Mouse (Mus musculus): Measurements from ENCODE around the gene Axl. TPM values are rescaled to one million over a fixed set of nuclear protein-coding genes. Genes with fewer than 3 reads are reported as not detected.
"Not testable (repeated sequence)": the region's sequence is repeated elsewhere in the genome, so short reads cannot be mapped to it uniquely, and the experiment has no call there.

The Axl gene
- polyA plus RNA-seq, 1 experiment from 2014 or later: 103 TPM

DNA sequence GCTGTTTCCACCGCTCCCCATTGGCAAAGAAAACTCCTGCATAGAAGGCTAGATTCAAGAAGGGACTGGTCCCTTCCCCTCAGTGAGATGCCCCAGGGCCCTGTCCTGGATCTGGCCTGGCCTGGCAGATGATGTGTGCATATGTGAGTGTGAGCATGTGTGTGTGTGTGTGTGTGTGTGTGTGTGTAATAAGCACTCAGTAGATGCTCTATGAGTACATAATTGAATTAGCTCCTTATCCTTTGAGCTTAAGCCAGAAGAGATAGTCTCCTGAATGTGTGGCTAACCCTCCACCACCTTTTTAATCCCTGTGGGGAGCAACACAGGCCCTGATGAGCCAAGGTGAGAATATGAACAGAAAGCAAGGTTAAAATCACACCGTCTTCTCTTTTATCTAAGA is 23.2 kb upstream of the Axl start:
- H3K4me1 ChIP-seq: peaks cover 14% of the 10 kb centered on the region
- H3K36me3 ChIP-seq: no peaks in the 10 kb centered on the region
- ATAC-seq (ENCODE audit: low FRiP score, low read depth): no peak
- no peak overlapping the region for H3K27ac ChIP-seq
- WGBS: 73% methylated on average over 2 of the region's 2 CpGs
- H3K4me3 ChIP-seq: no peak overlapping the region
- H3K27me3 ChIP-seq: peaks cover 24% of the 10 kb centered on the region
- H3K9ac ChIP-seq: no peak overlapping the region
- no peaks in the 10 kb centered on the region for H3K9me3 ChIP-seq
- H3K4me2 ChIP-seq (replicated peaks): no peak overlapping the region

DNA sequence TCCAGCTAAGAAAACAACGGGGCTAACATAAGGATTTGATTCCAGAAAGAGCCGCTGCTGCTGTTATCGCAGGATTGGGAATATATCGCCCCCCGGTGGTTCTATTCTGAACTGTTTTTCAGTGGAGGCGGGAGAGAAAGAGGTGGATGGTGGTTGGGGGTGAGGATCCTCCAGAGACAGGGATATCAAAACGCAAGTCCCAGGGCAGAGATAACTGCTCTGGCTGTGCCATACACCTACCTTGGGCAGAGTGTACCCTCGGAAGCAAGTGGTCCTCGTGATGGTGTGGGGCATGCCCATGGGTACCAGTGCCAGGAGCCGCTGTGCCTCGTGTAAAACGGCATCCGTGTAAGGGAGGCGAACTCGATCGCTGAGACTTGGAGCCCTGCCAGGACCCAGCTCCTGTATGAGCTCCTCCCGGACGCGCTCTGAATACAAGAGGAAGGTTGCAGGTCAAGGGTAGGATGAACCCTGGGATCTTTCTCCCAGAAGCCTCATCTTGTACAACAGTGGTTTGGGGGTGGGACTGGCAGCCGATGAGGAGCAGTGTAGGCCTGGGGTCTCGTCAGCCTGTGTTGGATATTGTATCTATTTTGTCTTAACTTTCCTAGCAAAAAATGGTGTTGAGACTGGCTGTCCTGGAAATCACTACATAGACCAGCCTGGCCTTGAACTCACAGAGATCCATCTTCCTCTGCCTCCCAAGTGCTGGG is 17.3 kb upstream of the Axl start:
- WGBS: 24% methylated on average over 21 of the region's 21 CpGs

GRCm38 (mm10) chr7:25804792-25805191 is 16.3 kb upstream of the Axl start:
- no peak overlapping the region for H3K27ac ChIP-seq
- no peak overlapping the region for H3K9ac ChIP-seq
- WGBS: 77% methylated on average over 4 of the region's 4 CpGs
- no peak for ATAC-seq (ENCODE audit: low FRiP score, low read depth)
- H3K36me3 ChIP-seq: no peaks in the 10 kb centered on the region
- H3K4me1 ChIP-seq: peaks cover 25% of the 10 kb centered on the region
- no peak overlapping the region for H3K4me3 ChIP-seq
- H3K27me3 ChIP-seq: no peaks in the 10 kb centered on the region
- H3K9me3 ChIP-seq: no peaks in the 10 kb centered on the region
- no peak overlapping the region for H3K4me2 ChIP-seq (replicated peaks)

More for the DNA sequence above, 17.3 kb upstream of the Axl start:
- Histone ChIP-seq H3K27ac (no peak overlapping the region), H3K4me1 (peaks cover 25% of the 10 kb centered on the region), H3K4me2 (replicated peaks) (peak overlapping the region; percentile 53), H3K4me3 (peak overlapping the region; percentile 26), H3K36me3 (no peaks in the 10 kb centered on the region), H3K9me3 (no peaks in the 10 kb centered on the region), H3K27me3 (no peaks in the 10 kb centered on the region), H3K9ac (peak overlapping the region; percentile 39; the same call in 1 of the 2 replicates)
- ATAC-seq (ENCODE audit: low FRiP score, low read depth): peak; percentile 21; the same call in 1 of the 2 replicates

- no peak overlapping the region for H3K4me3 ChIP-seq
- no peaks in the 10 kb centered on the region for H3K36me3 ChIP-seq
- no peaks in the 10 kb centered on the region for H3K27me3 ChIP-seq
- WGBS: 70% methylated on average over 13 of the region's 13 CpGs
- no peak overlapping the region for H3K9ac ChIP-seq
- H3K9me3 ChIP-seq: no peaks in the 10 kb centered on the region
- H3K27ac ChIP-seq: peak overlapping the region; percentile 79; the same call in 1 of the 2 replicates
- ATAC-seq (ENCODE audit: low FRiP score, low read depth): no peak
- no peak overlapping the region for H3K4me2 ChIP-seq (replicated peaks)
- peaks cover 25% of the 10 kb centered on the region for H3K4me1 ChIP-seq
Observed at GRCm38 (mm10) chr7:25803460-25803859, 15.0 kb upstream of the Axl start.

DNA sequence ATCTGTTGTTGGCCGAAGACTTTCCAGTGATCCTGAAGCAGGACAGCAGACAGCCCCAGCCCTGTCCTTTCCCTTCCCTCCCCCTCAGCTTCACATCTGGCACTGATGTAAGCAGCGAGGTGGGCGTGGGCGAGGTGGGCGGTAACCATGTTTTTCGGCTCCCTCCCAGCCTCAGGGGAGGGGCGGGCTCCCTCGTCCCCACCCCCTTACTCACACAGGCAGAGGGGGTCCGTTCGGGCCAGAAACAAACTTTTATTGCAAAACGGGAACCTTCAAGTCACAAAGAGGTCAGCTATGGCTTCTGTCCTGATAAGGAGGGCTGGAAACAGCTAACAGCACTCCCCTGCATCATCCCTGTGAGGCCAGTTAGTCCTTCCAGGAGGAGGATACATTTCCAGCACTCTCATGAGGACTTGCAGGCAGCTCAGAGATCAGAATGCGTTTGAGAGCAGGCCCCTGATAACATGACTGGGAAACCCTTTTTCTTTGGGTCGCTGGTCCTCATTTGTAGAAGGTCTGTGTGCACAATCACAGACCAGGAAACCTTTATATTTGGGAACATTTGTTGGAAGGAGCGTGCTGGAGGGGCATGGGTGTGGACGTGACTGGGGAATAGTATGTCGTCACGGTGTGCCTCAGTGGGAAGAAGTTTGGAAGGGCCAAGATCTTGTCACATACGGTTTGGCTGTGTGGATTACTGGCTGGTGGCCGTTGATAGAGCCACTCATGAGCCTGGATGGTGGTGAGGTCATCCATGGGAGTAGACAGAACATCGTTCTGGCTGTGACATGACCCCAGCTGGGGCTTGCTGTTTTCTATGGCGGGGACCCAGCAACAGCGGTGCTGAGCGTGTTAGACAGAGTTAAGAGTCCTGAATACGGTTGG is 14.0 kb upstream of the Axl start:
- Histone ChIP-seq H3K4me1 (peaks cover 25% of the 10 kb centered on the region), H3K36me3 (no peaks in the 10 kb centered on the region), H3K4me3 (peak overlapping the region; percentile 30), H3K9ac (0 out of 2 replicates have a peak overlapping the region, but pooled peaks have one; percentile 48), H3K27me3 (no peaks in the 10 kb centered on the region), H3K4me2 (replicated peaks) (peak overlapping the region; percentile 61), H3K9me3 (no peaks in the 10 kb centered on the region), H3K27ac (peak overlapping the region; percentile 79)
- ATAC-seq (ENCODE audit: low FRiP score, low read depth): peak; percentile 86
- 27% methylated on average over 24 of the region's 24 CpGs for WGBS

- 91% methylated on average over 6 of the region's 6 CpGs for WGBS
- Histone ChIP-seq H3K27me3 (no peaks in the 10 kb centered on the region), H3K36me3 (no peaks in the 10 kb centered on the region), H3K4me1 (peaks cover 25% of the 10 kb centered on the region), H3K4me3 (no peak overlapping the region), H3K9me3 (no peaks in the 10 kb centered on the region), H3K9ac (no peak overlapping the region), H3K4me2 (replicated peaks) (no peak overlapping the region), H3K27ac (no peak overlapping the region)
- ATAC-seq (ENCODE audit: low FRiP score, low read depth): no peak
Observed at GRCm38 (mm10) chr7:25801031-25801430, 12.5 kb upstream of the Axl start.

DNA sequence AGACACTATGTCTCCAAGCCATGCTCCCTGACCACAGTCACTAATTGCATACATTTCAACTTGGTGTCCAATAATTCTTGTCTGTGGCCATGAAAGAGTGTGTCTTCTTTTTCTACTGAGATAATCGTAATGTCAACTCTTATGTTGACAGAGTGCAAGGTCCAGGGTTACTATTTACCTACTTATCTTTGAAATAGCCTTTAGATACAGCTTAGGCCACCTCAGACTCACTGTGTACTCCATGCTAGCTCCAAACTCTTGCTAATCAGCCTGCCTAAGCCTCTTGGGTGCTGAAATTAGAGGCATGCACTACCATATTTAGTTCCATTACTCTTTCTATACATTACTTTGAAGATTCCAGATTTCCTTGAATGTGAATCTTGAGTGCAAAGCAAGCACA is 10.9 kb upstream of the Axl start:
- no peaks in the 10 kb centered on the region for H3K27me3 ChIP-seq
- ATAC-seq (ENCODE audit: low FRiP score, low read depth): no peak

GRCm38 (mm10) chr7:25798540-25798939 is 10.0 kb upstream of the Axl start:
- Histone ChIP-seq H3K4me1 (peaks cover 16% of the 10 kb centered on the region), H3K27me3 (no peaks in the 10 kb centered on the region), H3K36me3 (no peaks in the 10 kb centered on the region), H3K4me2 (replicated peaks) (no peak overlapping the region), H3K4me3 (no peak overlapping the region), H3K27ac (no peak overlapping the region), H3K9ac (no peak overlapping the region), H3K9me3 (no peaks in the 10 kb centered on the region)
- WGBS: 81% methylated on average over 2 of the region's 2 CpGs
- no peak for ATAC-seq (ENCODE audit: low FRiP score, low read depth)

More for the DNA sequence above, 10.9 kb upstream of the Axl start:
- Histone ChIP-seq H3K4me3 (no peak overlapping the region), H3K36me3 (no peaks in the 10 kb centered on the region), H3K9me3 (no peaks in the 10 kb centered on the region), H3K4me1 (peaks cover 16% of the 10 kb centered on the region), H3K9ac (no peak overlapping the region), H3K4me2 (replicated peaks) (no peak overlapping the region), H3K27ac (no peak overlapping the region)
- WGBS: 93% methylated on average over 1 of the region's 1 CpGs

DNA sequence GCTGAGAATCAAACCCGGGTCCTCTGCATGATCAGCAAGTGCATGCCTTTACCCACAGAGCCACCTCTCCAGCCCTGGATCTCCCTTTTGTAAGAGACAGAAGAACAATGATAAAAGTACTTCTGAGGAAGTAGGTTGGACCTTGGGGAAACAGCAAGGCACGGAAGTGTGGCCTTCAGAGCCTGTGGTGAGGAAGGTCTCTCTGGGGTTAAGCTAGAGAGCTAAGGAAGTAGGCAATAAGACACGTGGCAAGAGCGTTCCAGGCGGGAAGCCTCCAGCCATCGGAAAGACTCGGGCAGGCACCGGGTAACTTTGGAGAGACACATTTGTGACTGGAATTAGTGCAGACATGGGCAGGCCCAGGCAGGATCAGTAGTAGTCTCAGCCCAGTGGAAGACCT is 6.3 kb upstream of the Axl start:
- Histone ChIP-seq H3K9me3 (no peaks in the 10 kb centered on the region), H3K36me3 (no peaks in the 10 kb centered on the region), H3K27ac (no peak overlapping the region), H3K27me3 (no peaks in the 10 kb centered on the region), H3K4me1 (0 out of 2 replicates have a peak, but pooled peaks cover 2% of the 10 kb centered on the region), H3K9ac (no peak overlapping the region), H3K4me2 (replicated peaks) (no peak overlapping the region), H3K4me3 (no peak overlapping the region)
- ATAC-seq (ENCODE audit: low FRiP score, low read depth): no peak
- 79% methylated on average over 8 of the region's 8 CpGs for WGBS

- 63% methylated on average over 3 of the region's 3 CpGs for WGBS
- Histone ChIP-seq H3K4me3 (no peak overlapping the region), H3K9ac (no peak overlapping the region), H3K27ac (no peak overlapping the region), H3K4me2 (replicated peaks) (no peak overlapping the region), H3K27me3 (no peaks in the 10 kb centered on the region), H3K36me3 (no peaks in the 10 kb centered on the region), H3K9me3 (no peaks in the 10 kb centered on the region), H3K4me1 (peaks cover 10% of the 10 kb centered on the region)
- ATAC-seq (ENCODE audit: low FRiP score, low read depth): no peak
Observed at GRCm38 (mm10) chr7:25793679-25794078, 5.2 kb upstream of the Axl start.

DNA sequence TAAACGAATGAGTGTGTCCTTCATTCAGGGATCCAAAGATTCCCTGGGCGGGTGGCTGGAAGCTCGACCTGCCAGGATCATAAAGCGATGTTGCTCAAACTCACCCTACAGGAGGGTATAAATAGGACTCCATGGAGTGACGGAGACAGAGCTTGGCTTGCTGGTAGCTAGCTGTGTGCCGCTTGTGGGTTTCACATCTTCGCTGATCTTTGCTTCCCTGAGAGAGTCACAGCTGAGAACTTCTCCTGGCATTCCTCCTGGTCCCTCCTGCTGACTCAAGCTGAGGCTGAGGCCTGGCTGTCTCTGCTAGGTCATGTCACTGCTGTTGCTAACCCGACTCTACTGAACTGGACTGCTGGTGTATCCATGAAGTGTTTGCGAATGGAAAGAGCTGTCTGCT is 4.5 kb upstream of the Axl start:
- not testable (repeated sequence) for H3K4me3 ChIP-seq; H3K4me1 ChIP-seq; H3K27me3 ChIP-seq; H3K36me3 ChIP-seq; H3K4me2 ChIP-seq (replicated peaks); H3K9ac ChIP-seq; H3K9me3 ChIP-seq; ATAC-seq (ENCODE audit: low FRiP score, low read depth); H3K27ac ChIP-seq
- 69% methylated on average over 9 of the region's 9 CpGs for WGBS

DNA sequence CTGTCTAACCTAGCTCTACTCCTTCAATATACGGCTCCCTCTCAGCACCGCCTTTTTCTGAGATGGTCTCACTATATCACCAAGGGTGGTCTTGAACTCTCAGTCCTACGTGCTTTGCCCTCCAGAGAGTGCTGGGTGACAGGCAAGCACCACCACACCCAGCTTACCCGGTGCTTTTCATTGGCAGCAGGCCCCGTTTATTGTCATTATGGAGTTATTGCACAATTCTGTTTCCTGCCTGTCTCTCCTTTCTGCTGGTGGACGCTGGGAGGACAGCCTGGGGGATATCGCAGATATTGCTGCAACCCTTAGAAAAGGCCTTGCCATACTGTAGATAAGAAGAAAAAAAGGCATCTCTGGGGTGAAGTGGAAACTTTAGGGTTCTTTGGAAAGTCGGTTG is 2.1 kb upstream of the Axl start:
- Histone ChIP-seq H3K27me3 (no peaks in the 10 kb centered on the region), H3K4me1 (peaks cover 30% of the 10 kb centered on the region), H3K36me3 (peaks cover 3% of the 10 kb centered on the region; the same call in 1 of the 2 replicates), H3K4me2 (replicated peaks) (no peak overlapping the region), H3K4me3 (no peak overlapping the region), H3K9ac (no peak overlapping the region), H3K27ac (no peak overlapping the region), H3K9me3 (no peaks in the 10 kb centered on the region)
- 59% methylated on average over 8 of the region's 8 CpGs for WGBS
- no peak for ATAC-seq (ENCODE audit: low FRiP score, low read depth)
